Mouse (Mus musculus) testis, postnatal 10 days (tissue): ENCODE results near the gene Olfr165.
"Not testable (repeated sequence)": the region's sequence is repeated elsewhere in the genome, so short reads cannot be mapped to it uniquely, and the experiment has no call there.

ENCODE experiments used
- DNase-seq: peaks from one replicate; pipeline ENCODE4 v3.0.0; 2021; ENCODE audit warnings: low spot score

Olfr165 gene

GRCm38 (mm10) chr16:19423034-19423433 is at the start of gene Olfr165:
Gene Olfr165 (minus strand): TSS chr16:19423134.
- no peak for DNase-seq

DNA sequence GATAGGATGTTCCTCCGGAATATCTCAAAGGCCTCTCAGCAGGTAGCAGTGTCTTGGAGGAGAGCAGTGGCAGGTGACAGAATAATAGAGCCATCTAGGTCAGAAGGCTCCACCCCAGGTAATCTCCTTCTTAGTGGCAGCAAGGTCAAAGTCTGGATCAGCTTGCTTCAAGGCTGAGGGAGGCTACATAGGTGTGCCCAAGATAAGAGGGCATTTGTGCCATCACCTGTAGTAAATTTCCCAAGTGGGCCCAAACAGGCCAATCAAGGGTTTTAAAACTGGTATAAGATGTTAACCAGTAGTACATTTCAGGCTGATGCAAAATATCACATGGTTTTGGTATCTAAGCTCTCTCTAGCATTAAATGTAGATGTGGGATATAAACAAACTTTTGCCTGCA is 41.4 kb upstream of the Olfr165 start:
- no peak for DNase-seq

GRCm38 (mm10) chr16:19458741-19459140 is 35.8 kb upstream of the Olfr165 start:
- not testable (repeated sequence) for DNase-seq

GRCm38 (mm10) chr16:19387984-19388383 is 35.0 kb downstream of the Olfr165 start:
- DNase-seq: no peak
